Mouse (Mus musculus) cerebellum, adult 2 months (tissue): ENCODE measurements around the gene Hip1r.

Experiments
- CTCF ChIP-seq: fragments of 200-500 bp; IDR thresholded peaks from 2 replicates; pipeline ENCODE4 v1.5.1; 2011; ENCODE audit warnings: low read depth, mild to moderate bottlenecking, control low read depth, low read length, moderate library complexity, borderline replicate concordance; ENCODE audit not compliant: insufficient read depth
- POLR2A ChIP-seq: fragments of 200-500 bp; IDR thresholded peaks from 2 replicates; pipeline ENCODE4 v1.6.1; 2011; ENCODE audit warnings: low read length, control low read depth, borderline replicate concordance; ENCODE audit not compliant: insufficient read depth

DNA sequence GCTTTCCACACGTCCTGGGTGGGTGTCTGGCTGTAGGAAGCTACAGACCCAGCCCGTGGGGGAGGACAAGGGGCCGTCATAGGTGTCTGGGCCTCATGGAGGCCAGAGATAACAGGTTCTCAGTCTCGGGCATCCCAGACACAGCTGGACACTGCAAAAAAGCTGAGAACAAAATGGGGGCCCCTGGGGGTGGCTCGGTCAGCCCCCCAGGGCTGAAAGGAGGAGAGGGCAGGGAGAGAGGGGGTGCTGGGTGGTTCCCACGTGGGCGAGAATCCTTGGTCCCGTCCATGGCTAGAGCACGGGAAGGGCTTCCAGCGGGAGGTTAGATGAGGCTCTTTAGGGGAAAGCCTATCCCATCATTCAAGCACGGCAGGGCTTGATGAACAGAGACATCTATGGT lies 9.4 kb downstream of the Hip1r start:
- TF ChIP-seq CTCF (no peak), POLR2A (no peak)
